Mouse (Mus musculus) gastrocnemius, adult 8-10 months (tissue): Measurements from ENCODE around the gene Ilkap. TPM values are rescaled to one million over a fixed set of nuclear protein-coding genes. Genes with fewer than 3 reads are reported as not detected.

ENCODE experiments used
- DNase-seq, 2 experiments: peaks; one replicate each; pipeline ENCODE4 v3.0.0; 2022; ENCODE audit warnings: low spot score in 2 of 2
- total RNA-seq, 4 experiments: library from RNA; stranded (reverse); gene quantifications; 2 replicates each; pipeline ENCODE4 v1.2.4; 2022

Ilkap gene
- total RNA-seq, 4 experiments from 2014 or later: 31.2 to 40.1 (median 34.0) TPM

GRCm38 (mm10) chr1:91414903-91415302, 16.3 kb upstream of the Ilkap start:
- DNase-seq: no peak

- DNase-seq: peak; percentile 63 to 79
These were observed 15.4 kb upstream of the Ilkap start, which contains the start of gene Hes6 for GRCm38 (mm10) chr1:91413898-91414594. Gene Hes6 (minus strand): TSS chr1:91414038.

- no peak for DNase-seq
These were observed 14.9 kb upstream of the Ilkap start for GRCm38 (mm10) chr1:91413536-91413897.

GRCm38 (mm10) chr1:91413030-91413506, 14.5 kb upstream of the Ilkap start:
- peak; percentile 91 to 94 for DNase-seq

- no peak for DNase-seq
These were observed 13.8 kb upstream of the Ilkap start for GRCm38 (mm10) chr1:91412286-91413029.

GRCm38 (mm10) chr1:91411631-91412285, 13.1 kb upstream of the Ilkap start:
- no peak for DNase-seq

GRCm38 (mm10) chr1:91407819-91408218, 9.2 kb upstream of the Ilkap start:
- DNase-seq: no peak

GRCm38 (mm10) chr1:91405406-91406169, 7.0 kb upstream of the Ilkap start:
- peak; percentile 72 to 83 for DNase-seq

GRCm38 (mm10) chr1:91404976-91405375, 6.4 kb upstream of the Ilkap start:
- no peak for DNase-seq

GRCm38 (mm10) chr1:91397927-91398259, 722 bp downstream of the Ilkap start:
- no peak for DNase-seq

GRCm38 (mm10) chr1:91390369-91390768, 8.2 kb downstream of the Ilkap start:
- no peak for DNase-seq

GRCm38 (mm10) chr1:91381091-91381471, 17.5 kb downstream of the Ilkap start:
- no peak for DNase-seq

GRCm38 (mm10) chr1:91380453-91381090, 18.0 kb downstream of the Ilkap start:
- DNase-seq: peak; percentile 57 to 61

- DNase-seq: no peak
These were observed 25.2 kb downstream of the Ilkap start for GRCm38 (mm10) chr1:91373414-91373835.

GRCm38 (mm10) chr1:91370055-91370454, 28.6 kb downstream of the Ilkap start:
- no peak for DNase-seq

- DNase-seq: no peak
These were observed 29.2 kb downstream of the Ilkap start for GRCm38 (mm10) chr1:91369408-91369807.

- no peak for DNase-seq
These were observed 31.3 kb downstream of the Ilkap start for GRCm38 (mm10) chr1:91367295-91367694.

- peak; percentile 40 to 50 for DNase-seq
These were observed 32.2 kb downstream of the Ilkap start, which contains the start of gene Erfe for GRCm38 (mm10) chr1:91366215-91367108. Gene Erfe (plus strand): TSS chr1:91366430.

- DNase-seq: no peak
These were observed 32.8 kb downstream of the Ilkap start for GRCm38 (mm10) chr1:91365816-91366214.
